Mouse (Mus musculus) limb, embryonic 10.5 days (tissue): ENCODE results near the gene Csnk1g2. TPM values are rescaled to one million over a fixed set of nuclear protein-coding genes. Genes with fewer than 3 reads are reported as not detected.

Experiments used
- DNase-seq: peaks from one replicate; pipeline ENCODE4 v3.0.0-alpha.2; 2017; ENCODE audit warnings: low spot score
- H3K27ac ChIP-seq: fragments of 300-500 bp; sonication (generic); 2 replicates; pipeline ENCODE4 v1.5.1; 2016; ENCODE audit warnings: mild to moderate bottlenecking
- H3K27me3 ChIP-seq: fragments of 300-500 bp; sonication (generic); 2 replicates; pipeline ENCODE4 v1.6.1; 2016; ENCODE audit warnings: low read depth, mild to moderate bottlenecking; ENCODE audit not compliant: poor library complexity, severe bottlenecking
- H3K36me3 ChIP-seq: fragments of 300-500 bp; sonication (generic); 2 replicates; pipeline ENCODE4 v1.6.1; 2016; ENCODE audit warnings: mild to moderate bottlenecking, moderate library complexity
- H3K4me1 ChIP-seq: fragments of 300-500 bp; sonication (generic); 2 replicates; pipeline ENCODE4 v1.6.1; 2016
- H3K4me3 ChIP-seq: fragments of 300-500 bp; sonication (generic); 2 replicates; pipeline ENCODE4 v1.5.1; 2016; ENCODE audit warnings: mild to moderate bottlenecking, moderate library complexity
- H3K9me3 ChIP-seq: fragments of 300-500 bp; sonication (generic); replicated peaks from 2 replicates; pipeline ENCODE4 v1.6.1; 2016; ENCODE audit warnings: mild to moderate bottlenecking
- WGBS: fragments of 180-500 bp; shearing (Covaris S2); methylation state at CpG from one replicate; pipeline ENCODE4 v1.1.7; 2016; 5-methylcytosine and 5-hydroxymethylcytosine counted together
- microRNA-seq: library from miRNA; unstranded; fragments of <30 nt; microRNA quantifications from one replicate; pipeline ENCODE4, GENCODE M21; 2017
- polyA plus RNA-seq: library from polyadenylated mRNA; unstranded; fragments of >200 nt; fragmentation: Nextera tagmentation; extraction: Ambion mirVana; gene quantifications from 2 replicates; pipeline ENCODE4 v1.2.1, GENCODE M21; 2016

The Csnk1g2 gene
- polyA plus RNA-seq, 1 experiment from 2014 or later = 255 TPM

DNA sequence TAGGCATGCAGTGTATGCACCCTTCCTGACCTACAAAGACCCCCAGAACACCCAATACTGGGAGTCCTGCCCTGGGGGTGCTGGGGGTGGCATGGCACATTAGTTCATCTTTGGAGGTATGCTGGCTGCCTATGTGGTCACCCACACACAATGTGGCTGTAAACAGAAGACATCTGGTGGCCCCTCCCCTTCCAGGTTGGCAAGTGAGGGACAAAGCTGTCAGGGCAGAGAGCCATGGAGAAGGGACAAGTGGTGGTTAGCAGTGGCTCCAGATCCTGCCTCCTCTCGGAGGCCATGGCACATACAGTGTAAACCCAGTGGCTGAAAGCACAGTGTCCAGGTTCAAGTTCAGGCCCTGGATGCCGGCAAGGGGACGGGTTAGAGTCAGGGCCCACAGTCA, 64.0 kb downstream of the Csnk1g2 start:
- 91% methylated on average over 3 of the region's 3 CpGs for WGBS
- Histone ChIP-seq H3K9me3 (no peaks in the 10 kb centered on the region), H3K4me1 (no peaks in the 10 kb centered on the region), H3K4me3 (no peak overlapping the region), H3K27ac (no peak overlapping the region), H3K36me3 (peaks cover 77% of the 10 kb centered on the region), H3K27me3 (no peaks in the 10 kb centered on the region)
- no peak for DNase-seq

DNA sequence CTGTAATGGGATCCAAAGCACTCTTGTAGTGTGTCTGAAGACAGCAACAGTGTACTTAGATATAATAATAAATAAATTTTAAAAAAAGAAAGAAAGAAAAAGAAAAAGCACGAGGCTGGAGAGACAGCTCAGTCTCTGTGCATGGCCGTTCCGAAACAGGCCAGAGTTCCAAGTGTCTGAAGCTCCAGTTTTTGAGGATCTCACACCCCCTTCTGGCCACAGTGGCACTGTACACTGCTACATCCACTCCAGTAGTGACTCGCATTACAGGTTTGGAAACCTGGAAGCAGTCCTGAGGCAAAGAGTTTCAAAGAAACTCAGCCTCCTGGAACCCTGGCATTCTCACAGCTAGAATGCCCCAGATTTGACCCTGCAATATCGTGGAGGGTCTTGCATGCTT, 65.2 kb downstream of the Csnk1g2 start:
- DNase-seq = peak; percentile 54
- H3K36me3 ChIP-seq = peaks cover 76% of the 10 kb centered on the region
- H3K27ac ChIP-seq = no peak overlapping the region
- H3K4me3 ChIP-seq = no peak overlapping the region
- H3K4me1 ChIP-seq = no peaks in the 10 kb centered on the region
- H3K9me3 ChIP-seq = no peaks in the 10 kb centered on the region
- no peaks in the 10 kb centered on the region for H3K27me3 ChIP-seq
- 50% methylated on average over 5 of the region's 5 CpGs for whole genome bisulfite sequencing

Small RNA genes lying within 50 kb of the gene (microRNA-seq; reads per million reads assigned to microRNA genes)
- not detected for gene Mir6912

Other genes with a start within 250 kb of the Csnk1g2 start
- 7.2 and 7.5 TPM in 2 replicates for gene Mex3d, start 235.2 kb upstream of the Csnk1g2 start, polyA plus RNA-seq
- 453 and 469 TPM in 2 replicates for gene Mbd3, start 223.3 kb upstream of the Csnk1g2 start, polyA plus RNA-seq
- 651 and 677 TPM in 2 replicates for gene Uqcr11, start 216.0 kb upstream of the Csnk1g2 start, polyA plus RNA-seq
- gene Tcf3, start 189.2 kb upstream of the Csnk1g2 start, polyA plus RNA-seq = 260 and 283 TPM in 2 replicates
- not detected in 2 replicates for gene Onecut3, start 128.0 kb upstream of the Csnk1g2 start, polyA plus RNA-seq
- 0.26 and 0.53 TPM in 2 replicates for gene Atp8b3, start 83.7 kb upstream of the Csnk1g2 start, polyA plus RNA-seq
- gene Rexo1, start 61.3 kb upstream of the Csnk1g2 start, polyA plus RNA-seq = 40.8 and 42.6 TPM in 2 replicates
- gene Klf16, start 45.5 kb upstream of the Csnk1g2 start, polyA plus RNA-seq = 8.7 and 11.3 TPM in 2 replicates
- 104 and 108 TPM in 2 replicates for gene Abhd17a, start 32.5 kb upstream of the Csnk1g2 start, polyA plus RNA-seq
- gene Scamp4, start 20.0 kb upstream of the Csnk1g2 start, polyA plus RNA-seq = 87.8 and 92.2 TPM in 2 replicates
- gene Adat3, start 20.0 kb upstream of the Csnk1g2 start, polyA plus RNA-seq = 11.1 and 13.4 TPM in 2 replicates
- 5.1 and 5.2 TPM in 2 replicates for gene Gm49322, start 16.8 kb upstream of the Csnk1g2 start, polyA plus RNA-seq
- gene Btbd2, start 34.2 kb downstream of the Csnk1g2 start, polyA plus RNA-seq = 84.9 and 98.6 TPM in 2 replicates
- gene Mknk2, start 55.3 kb downstream of the Csnk1g2 start, polyA plus RNA-seq = 137 and 153 TPM in 2 replicates
- 48.2 and 54.7 TPM in 2 replicates for gene Mob3a, start 79.1 kb downstream of the Csnk1g2 start, polyA plus RNA-seq
- gene Izumo4, start 79.3 kb downstream of the Csnk1g2 start, polyA plus RNA-seq = 8.6 and 10.8 TPM in 2 replicates
- 54.6 and 60.6 TPM in 2 replicates for gene Ap3d1, start 119.4 kb downstream of the Csnk1g2 start, polyA plus RNA-seq
- gene Dot1l, start 132.4 kb downstream of the Csnk1g2 start, polyA plus RNA-seq = 26.4 and 28.3 TPM in 2 replicates
- 113 and 121 TPM in 2 replicates for gene Sf3a2, start 175.4 kb downstream of the Csnk1g2 start, polyA plus RNA-seq
- gene Plekhj1, start 175.8 kb downstream of the Csnk1g2 start, polyA plus RNA-seq = 168 and 204 TPM in 2 replicates
- 0.09 TPM in 1 of 2 replicates, not detected in the other for gene Amh, start 182.4 kb downstream of the Csnk1g2 start, polyA plus RNA-seq
- 0.74 and 0.80 TPM in 2 replicates for gene Jsrp1, start 190.7 kb downstream of the Csnk1g2 start, polyA plus RNA-seq
- 2,414 and 2,486 TPM in 2 replicates for gene Oaz1, start 203.8 kb downstream of the Csnk1g2 start, polyA plus RNA-seq
- gene Lingo3, start 221.2 kb downstream of the Csnk1g2 start, polyA plus RNA-seq = 0.44 and 0.60 TPM in 2 replicates
- 358 and 440 TPM in 2 replicates for gene Lsm7, start 232.4 kb downstream of the Csnk1g2 start, polyA plus RNA-seq
- 44.9 and 48.5 TPM in 2 replicates for gene Sppl2b, start 232.4 kb downstream of the Csnk1g2 start, polyA plus RNA-seq
- gene Tmprss9, start 249.0 kb downstream of the Csnk1g2 start, polyA plus RNA-seq = 0.04 TPM in 2 replicates